Mouse (Mus musculus) embryo, embryonic 9.5 days (tissue): Measurements from ENCODE around the gene Gm5129.

Experiments used
- DNase-seq: peaks from one replicate; pipeline ENCODE4 v3.0.0-alpha.2; 2017; ENCODE audit errors: extremely low spot score

The Gm5129 gene

GRCm38 (mm10) chr5:29725369-29725768 is 10.4 kb downstream of the Gm5129 start:
- DNase-seq: no peak

GRCm38 (mm10) chr5:29721159-29721558 is 14.6 kb downstream of the Gm5129 start:
- DNase-seq: no peak

GRCm38 (mm10) chr5:29712906-29713305 is 22.8 kb downstream of the Gm5129 start:
- DNase-seq: no peak

GRCm38 (mm10) chr5:29711631-29712030 is 24.1 kb downstream of the Gm5129 start:
- no peak for DNase-seq

- no peak for DNase-seq
These were observed 27.5 kb downstream of the Gm5129 start for GRCm38 (mm10) chr5:29708258-29708657.

- no peak for DNase-seq
These were observed 28.5 kb downstream of the Gm5129 start for GRCm38 (mm10) chr5:29707241-29707640.

- no peak for DNase-seq
These were observed 36.1 kb downstream of the Gm5129 start for GRCm38 (mm10) chr5:29699520-29700202.

- no peak for DNase-seq
These were observed 37.2 kb downstream of the Gm5129 start for GRCm38 (mm10) chr5:29698493-29698892.

- no peak for DNase-seq
These were observed 47.4 kb downstream of the Gm5129 start for GRCm38 (mm10) chr5:29688352-29688751.

GRCm38 (mm10) chr5:29687671-29688070 is 48.1 kb downstream of the Gm5129 start:
- DNase-seq: peak; percentile 43
